Mouse (Mus musculus) liver, embryonic 14.5 days (tissue): Measurements from ENCODE around the gene Mgll.

ENCODE experiments used
- CTCF ChIP-seq: IDR thresholded peaks from 2 replicates; pipeline ENCODE4 v1.5.1; 2016; ENCODE audit warnings: antibody characterized with exemption, low read depth, control low read depth
- EP300 ChIP-seq: IDR thresholded peaks from 2 replicates; pipeline ENCODE4 v1.6.1; 2016; ENCODE audit warnings: antibody characterized with exemption, low read depth

GRCm38 (mm10) chr6:88810291-88810690 lies 86.1 kb downstream of the Mgll start:
- TF ChIP-seq CTCF, result no peak
- TF ChIP-seq EP300, result no peak
